Mouse (Mus musculus) C2C12 (cell line): Measurements from ENCODE around the gene Ap1g1.

Source experiments
- CTCF ChIP-seq: IDR thresholded peaks from one replicate; pipeline ENCODE4 v1.5.1; 2011; ENCODE audit not compliant: control insufficient read depth, insufficient read depth, insufficient read length
- MYOD1 ChIP-seq: IDR thresholded peaks from one replicate; pipeline ENCODE4 v1.6.1; 2011; ENCODE audit warnings: low read depth; ENCODE audit not compliant: control insufficient read depth, insufficient read length
- USF1 ChIP-seq: IDR thresholded peaks from one replicate; pipeline ENCODE4 v1.6.1; 2011; ENCODE audit warnings: low read depth, mild to moderate bottlenecking, control low read depth, moderate library complexity

DNA sequence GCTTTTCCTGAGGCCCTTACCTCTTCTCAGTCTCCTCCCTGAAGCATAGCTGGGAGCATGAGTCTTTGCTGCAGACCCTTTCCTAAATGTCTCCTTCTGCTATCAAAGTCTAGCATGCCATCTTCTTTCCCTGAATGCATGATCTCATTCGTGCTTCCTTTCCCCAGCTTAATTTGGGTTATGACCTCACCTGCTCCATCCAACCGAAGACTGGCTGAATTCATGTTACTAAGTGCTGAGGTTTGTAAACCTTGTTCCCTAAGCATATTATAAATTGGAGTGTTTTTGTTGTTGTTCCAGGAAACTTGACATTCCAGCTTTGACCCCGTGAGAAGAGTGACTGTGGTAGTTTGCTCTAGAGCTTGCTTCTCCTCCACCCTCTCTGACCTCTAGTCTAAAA, 44.3 kb upstream of the Ap1g1 start:
- no peak for TF ChIP-seq CTCF
- TF ChIP-seq USF1 = no peak
- no peak for TF ChIP-seq MYOD1
